Mouse (Mus musculus) lung, embryonic 14.5 days (tissue): Measurements from ENCODE around the gene Nsfl1c. TPM values are rescaled to one million over a fixed set of nuclear protein-coding genes. Genes with fewer than 3 reads are reported as not detected.
A peak's percentile ranks its signal among the peaks of the same experiment; 100 is the strongest.

ENCODE experiments used
- ATAC-seq: fragments of 200-750 bp; cut with Nextera tagmentation; 2 replicates; pipeline ENCODE4 v1.8.0; 2017; ENCODE audit warnings: mild to moderate bottlenecking, moderate TSS enrichment, moderate library complexity; ENCODE audit not compliant: insufficient read depth
- DNase-seq: peaks from one replicate; pipeline ENCODE4 v3.0.0-alpha.2; 2015
- H3K27ac ChIP-seq: fragments of 300-500 bp; sonication (generic); 2 replicates; pipeline ENCODE4 v1.5.1; 2014; ENCODE audit warnings: low read depth, mild to moderate bottlenecking, moderate library complexity
- H3K27me3 ChIP-seq: fragments of 300-500 bp; sonication (generic); 2 replicates; pipeline ENCODE4 v1.6.1; 2014; ENCODE audit warnings: low read length, control low read depth; ENCODE audit not compliant: insufficient read depth
- H3K36me3 ChIP-seq: fragments of 300-500 bp; sonication (generic); 2 replicates; pipeline ENCODE4 v1.6.1; 2014; ENCODE audit warnings: control low read depth; ENCODE audit not compliant: insufficient read depth
- H3K4me1 ChIP-seq: fragments of 300-500 bp; sonication (generic); 2 replicates; pipeline ENCODE4 v1.6.1; 2014; ENCODE audit warnings: antibody characterized with exemption, control low read depth; ENCODE audit not compliant: insufficient read depth
- H3K4me2 ChIP-seq: fragments of 300-500 bp; sonication (generic); 2 replicates; pipeline ENCODE4 v1.6.1; 2014; ENCODE audit warnings: mild to moderate bottlenecking
- H3K4me3 ChIP-seq: fragments of 300-500 bp; sonication (generic); 2 replicates; pipeline ENCODE4 v1.5.1; 2014; ENCODE audit warnings: low read depth, low read length
- H3K9ac ChIP-seq: fragments of 300-500 bp; sonication (generic); 2 replicates; pipeline ENCODE4 v1.6.1; 2014
- H3K9me3 ChIP-seq: fragments of 300-500 bp; sonication (generic); 2 replicates; pipeline ENCODE4 v1.6.1; 2016; ENCODE audit warnings: low read depth, low read length, control low read depth
- CTCF ChIP-seq: IDR thresholded peaks from 2 replicates; pipeline ENCODE4 v1.5.1; 2016; ENCODE audit warnings: antibody characterized with exemption, low read depth
- WGBS: fragments of 180-500 bp; shearing (Covaris S2); extraction: QIAGEN DNeasy Blood & Tissue Kit; methylation state at CpG from one replicate; pipeline ENCODE4 v1.1.7; 2014; 5-methylcytosine and 5-hydroxymethylcytosine counted together
- polyA plus RNA-seq: library from polyadenylated mRNA; unstranded; fragments of >200 nt; fragmentation: Nextera tagmentation; extraction: Ambion mirVana; gene quantifications from 2 replicates; pipeline ENCODE4 v1.2.1, GENCODE M21; 2014

The Nsfl1c gene
- polyA plus RNA-seq, 1 experiment from 2014 or later = 237 TPM

GRCm38 (mm10) chr2:151513525-151514285 lies 19.7 kb downstream of the Nsfl1c start:
- TF ChIP-seq CTCF = peak; percentile 42
- H3K4me3 ChIP-seq = no peak overlapping the region
- peaks cover 82% of the 10 kb centered on the region for H3K36me3 ChIP-seq
- H3K9me3 ChIP-seq = no peaks in the 10 kb centered on the region
- no peaks in the 10 kb centered on the region for H3K27me3 ChIP-seq
- ATAC-seq (0 out of 2 replicates have a peak, but pooled peaks have one; percentile 19), DNase-seq (peak; percentile 31)
- 82% methylated on average over 3 of the region's 3 CpGs for WGBS
- no peak overlapping the region for H3K27ac ChIP-seq
- no peak overlapping the region for H3K9ac ChIP-seq
- no peaks in the 10 kb centered on the region for H3K4me1 ChIP-seq
- H3K4me2 ChIP-seq = no peak overlapping the region

GRCm38 (mm10) chr2:151519000-151519399 lies 25.0 kb downstream of the Nsfl1c start:
- ATAC-seq (no peak), DNase-seq (no peak)
- H3K27me3 ChIP-seq = no peaks in the 10 kb centered on the region
- H3K27ac ChIP-seq = no peak overlapping the region
- no peaks in the 10 kb centered on the region for H3K4me1 ChIP-seq
- H3K4me2 ChIP-seq = no peak overlapping the region
- H3K36me3 ChIP-seq = peaks cover 37% of the 10 kb centered on the region
- WGBS = 76% methylated on average over 2 of the region's 2 CpGs
- no peak overlapping the region for H3K9ac ChIP-seq
- H3K9me3 ChIP-seq = no peaks in the 10 kb centered on the region
- peak; percentile 27; the same call in 1 of the 2 replicates for TF ChIP-seq CTCF
- H3K4me3 ChIP-seq = no peak overlapping the region

- Histone ChIP-seq H3K4me3 (no peak overlapping the region), H3K9ac (no peak overlapping the region), H3K27ac (no peak overlapping the region), H3K4me2 (no peak overlapping the region), H3K36me3 (0 out of 2 replicates have a peak, but pooled peaks cover 3% of the 10 kb centered on the region), H3K4me1 (no peaks in the 10 kb centered on the region), H3K27me3 (no peaks in the 10 kb centered on the region), H3K9me3 (no peaks in the 10 kb centered on the region)
- WGBS = 30% methylated on average over 4 of the region's 4 CpGs
- ATAC-seq (no peak), DNase-seq (no peak)
- no peak for TF ChIP-seq CTCF
These were observed 30.5 kb downstream of the Nsfl1c start for GRCm38 (mm10) chr2:151524324-151525041.

GRCm38 (mm10) chr2:151525520-151525919 lies 31.5 kb downstream of the Nsfl1c start:
- H3K4me3 ChIP-seq = no peak overlapping the region
- no peak overlapping the region for H3K27ac ChIP-seq
- ATAC-seq (no peak), DNase-seq (no peak)
- H3K9me3 ChIP-seq = no peaks in the 10 kb centered on the region
- no peak overlapping the region for H3K9ac ChIP-seq
- H3K27me3 ChIP-seq = no peaks in the 10 kb centered on the region
- TF ChIP-seq CTCF = no peak
- H3K4me2 ChIP-seq = no peak overlapping the region
- no peaks in the 10 kb centered on the region for H3K4me1 ChIP-seq
- 55% methylated on average over 2 of the region's 2 CpGs for WGBS
- no peaks in the 10 kb centered on the region for H3K36me3 ChIP-seq

GRCm38 (mm10) chr2:151528066-151528465 lies 34.1 kb downstream of the Nsfl1c start:
- no peaks in the 10 kb centered on the region for H3K36me3 ChIP-seq
- H3K27ac ChIP-seq = no peak overlapping the region
- no peaks in the 10 kb centered on the region for H3K4me1 ChIP-seq
- no peaks in the 10 kb centered on the region for H3K9me3 ChIP-seq
- no peaks in the 10 kb centered on the region for H3K27me3 ChIP-seq
- no peak for TF ChIP-seq CTCF
- 70% methylated on average over 1 of the region's 1 CpGs for WGBS
- no peak overlapping the region for H3K4me3 ChIP-seq
- ATAC-seq = no peak
- DNase-seq = no peak
- no peak overlapping the region for H3K9ac ChIP-seq
- H3K4me2 ChIP-seq = no peak overlapping the region

GRCm38 (mm10) chr2:151529169-151529568 lies 35.2 kb downstream of the Nsfl1c start:
- Histone ChIP-seq H3K27ac (no peak overlapping the region), H3K27me3 (no peaks in the 10 kb centered on the region), H3K9ac (no peak overlapping the region), H3K4me3 (no peak overlapping the region), H3K4me1 (no peaks in the 10 kb centered on the region), H3K36me3 (no peaks in the 10 kb centered on the region), H3K9me3 (no peaks in the 10 kb centered on the region), H3K4me2 (no peak overlapping the region)
- peak; percentile 21 for DNase-seq
- TF ChIP-seq CTCF = no peak
- ATAC-seq = no peak
